Mouse (Mus musculus) small intestine, adult 2 months (tissue): ENCODE results near the gene Man1a.

ENCODE experiments used
- CTCF ChIP-seq: fragments of 200-500 bp; IDR thresholded peaks from 2 replicates; pipeline ENCODE4 v1.5.1; 2012; ENCODE audit warnings: low read depth, mild to moderate bottlenecking, control low read depth, inconsistent platforms, low read length, moderate library complexity, mixed read lengths; ENCODE audit not compliant: insufficient replicate concordance, insufficient read length; ENCODE audit errors: extremely low read depth
- POLR2A ChIP-seq: fragments of 200-500 bp; IDR thresholded peaks from 2 replicates; pipeline ENCODE4 v1.6.1; 2012; ENCODE audit warnings: low read depth, mild to moderate bottlenecking, control low read depth, inconsistent platforms, low read length, moderate library complexity

DNA sequence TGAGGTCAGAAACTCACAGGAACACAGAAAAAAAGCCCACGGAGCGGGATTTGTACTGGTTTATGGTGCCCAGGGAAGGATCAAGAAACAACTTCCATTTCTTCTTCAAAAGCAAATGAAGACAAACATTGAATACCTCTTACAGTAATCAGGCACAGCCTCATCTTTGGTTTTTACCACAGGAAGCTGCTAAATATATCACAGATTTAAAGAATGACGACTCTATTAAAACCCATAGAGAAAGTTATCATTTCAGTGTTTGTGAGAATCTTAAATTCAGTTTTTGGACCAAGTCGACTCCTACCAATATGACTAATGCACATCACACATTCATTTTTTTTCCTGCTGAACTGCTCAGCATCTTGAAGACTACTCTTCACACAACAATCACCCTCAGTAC is 86.0 kb downstream of the Man1a start:
- TF ChIP-seq POLR2A (no peak), CTCF (no peak)
